Mouse (Mus musculus): ENCODE results near the gene Lctl. TPM values are rescaled to one million over a fixed set of nuclear protein-coding genes. Genes with fewer than 3 reads are reported as not detected.

Gene Lctl
- polyA plus RNA-seq, 1 experiment: not detected

- no peak for TF ChIP-seq GATA1 (IDR thresholded peaks at IDR 0.05; ENCODE audit: low read length)
These were observed 56.1 kb downstream of the Lctl start, which contains the start of the genes Zwilch and Rpl4 for GRCm38 (mm10) chr9:64172816-64173665. Zwilch (minus strand) TSS chr9:64173104. Rpl4 (plus strand) TSS chr9:64173375.

GRCm38 (mm10) chr9:64173666-64174220, 56.8 kb downstream of the Lctl start:
- TF ChIP-seq GATA1 (IDR thresholded peaks at IDR 0.05; ENCODE audit: low read length): no peak

GRCm38 (mm10) chr9:64174341-64174740, 57.4 kb downstream of the Lctl start:
- TF ChIP-seq GATA1 (IDR thresholded peaks at IDR 0.05; ENCODE audit: low read length): no peak

GRCm38 (mm10) chr9:64174766-64175165, 57.8 kb downstream of the Lctl start:
- no peak for TF ChIP-seq GATA1 (IDR thresholded peaks at IDR 0.05; ENCODE audit: low read length)

GRCm38 (mm10) chr9:64175378-64175777, 58.4 kb downstream of the Lctl start:
- no peak for TF ChIP-seq GATA1 (IDR thresholded peaks at IDR 0.05; ENCODE audit: low read length)

GRCm38 (mm10) chr9:64178610-64178973, 61.6 kb downstream of the Lctl start:
- TF ChIP-seq GATA1 (IDR thresholded peaks at IDR 0.05; ENCODE audit: low read length): no peak

- no peak for TF ChIP-seq GATA1 (IDR thresholded peaks at IDR 0.05; ENCODE audit: low read length)
These were observed 62.2 kb downstream of the Lctl start, which contains the start of gene Snapc5 for GRCm38 (mm10) chr9:64178974-64179646. Snapc5 (plus strand) TSS chr9:64179274.

- TF ChIP-seq GATA1 (IDR thresholded peaks at IDR 0.05; ENCODE audit: low read length): no peak
These were observed 67.4 kb downstream of the Lctl start for GRCm38 (mm10) chr9:64184166-64184840.

Other genes starting within 250 kb of the Lctl start
- 11.2 and 14.2 TPM in 2 replicates for gene Smad6, start 95.1 kb upstream of the Lctl start, polyA plus RNA-seq (2012)
- 4.4 and 15.6 TPM in 2 replicates for gene Zwilch, start 56.0 kb downstream of the Lctl start, polyA plus RNA-seq (2012)
- gene Rpl4, start 56.2 kb downstream of the Lctl start, polyA plus RNA-seq (2012): 204 and 240 TPM in 2 replicates
- gene Snapc5, start 62.1 kb downstream of the Lctl start, polyA plus RNA-seq (2012): 1.3 and 2.8 TPM in 2 replicates
- gene Uchl4, start 118.1 kb downstream of the Lctl start, polyA plus RNA-seq (2012): not detected in 2 replicates
- 25.3 and 31.1 TPM in 2 replicates for gene Map2k1, start 136.5 kb downstream of the Lctl start, polyA plus RNA-seq (2012)
- 1.6 and 3.3 TPM in 2 replicates for gene Tipin, start 164.4 kb downstream of the Lctl start, polyA plus RNA-seq (2012)
- gene Dis3l, start 224.1 kb downstream of the Lctl start, polyA plus RNA-seq (2012): 4.8 and 4.9 TPM in 2 replicates